Comparison of ENCODE assay signal across 26 mouse cellular contexts in genomic region chr2:104867282-104867855, GRCm38 (mm10). TPM values are rescaled to one million over a fixed set of nuclear protein-coding genes. Genes with fewer than 3 reads are reported as not detected.
DNase-seq lines count a peak whose midpoint lies in the region; ATAC-seq and TF ChIP-seq lines count a peak whose summit lies in the region.
"Had no signal": no experiment of that assay in that cellular context is flagged by ENCODE, and none has a peak within 500 bp of the region (broad histone marks: within the 10 kb centered on the region; RNA-seq: fewer than 3 reads in every experiment).

Gene Ccdc73 (plus strand): TSS chr2:104867805.

- H3K9ac ChIP-seq in kidney, postnatal 0 days (ENCODE audit: low read depth, low read length): no peak within 1 kb of the TSS
- no peak within 1 kb of the TSS for H3K9ac ChIP-seq in kidney, embryonic 16.5 days (replicated peaks; ENCODE audit: low read length)
- no peak within 1 kb of the TSS for H3K9ac ChIP-seq in CH12.LX (ENCODE audit: insufficient read depth, low read depth)
- no peak within 1 kb of the TSS for H3K9ac ChIP-seq in stomach, postnatal 0 days (ENCODE audit: low read length)
- H3K9ac ChIP-seq: forebrain, embryonic 13.5 days; heart, embryonic 13.5 days; hindbrain, embryonic 13.5 days; limb, embryonic 15.5 days; liver, embryonic 13.5 days; midbrain, embryonic 15.5 days had no signal

- H3K4me1 ChIP-seq in heart, embryonic 10.5 days: no peaks in the 10 kb centered on the region
- H3K4me1 ChIP-seq in kidney, postnatal 0 days (replicated peaks; ENCODE audit: insufficient read depth, low read length): no peaks in the 10 kb centered on the region
- H3K4me1 ChIP-seq in kidney, embryonic 16.5 days (ENCODE audit: insufficient read depth, low read length): no peaks in the 10 kb centered on the region
- peaks cover 0 to 6% of the 10 kb centered on the region in 2 experiments; a peak in 2 of 4 replicates for H3K4me1 ChIP-seq in CH12.LX (ENCODE audit: control insufficient read depth in 1 of 2, insufficient read depth in 2 of 2)
- H3K4me1 ChIP-seq in stomach, postnatal 0 days (replicated peaks; ENCODE audit: control insufficient read depth, insufficient read depth): no peaks in the 10 kb centered on the region
- H3K4me1 ChIP-seq: forebrain, embryonic 13.5 days; heart, embryonic 13.5 days; hindbrain, embryonic 13.5 days; limb, embryonic 15.5 days; liver, embryonic 13.5 days; midbrain, embryonic 15.5 days had no signal

- H3K4me2 ChIP-seq in kidney, postnatal 0 days (ENCODE audit: low read length): no peak within 1 kb of the TSS
- H3K4me2 ChIP-seq in kidney, embryonic 16.5 days (replicated peaks; ENCODE audit: low read depth, low read length): no peak within 1 kb of the TSS
- H3K4me2 ChIP-seq in CH12.LX (ENCODE audit: insufficient read depth, low read depth, poor library complexity, severe bottlenecking): no peak within 1 kb of the TSS
- H3K4me2 ChIP-seq in stomach, postnatal 0 days (replicated peaks; ENCODE audit: low read depth): no peak within 1 kb of the TSS
- H3K4me2 ChIP-seq: forebrain, embryonic 13.5 days; heart, embryonic 13.5 days; hindbrain, embryonic 13.5 days; limb, embryonic 15.5 days; liver, embryonic 13.5 days; midbrain, embryonic 15.5 days had no signal

- WGBS in heart, embryonic 10.5 days: 73% methylated on average over 13 of the region's 13 CpGs
- 89% methylated on average over 13 of the region's 13 CpGs for WGBS in kidney, postnatal 0 days
- WGBS in kidney, embryonic 16.5 days: 95% methylated on average over 13 of the region's 13 CpGs
- 87% methylated on average over 13 of the region's 13 CpGs for WGBS in stomach, postnatal 0 days

- TF ChIP-seq POLR2A in CH12.LX (IDR thresholded peaks at IDR 0.05; ENCODE audit: low read depth, low read length): no peak

- peak; percentile 84 for DNase-seq in heart, adult 11 months
- no peak for DNase-seq in heart, embryonic 10.5 days (ENCODE audit: low spot score)
- no peak for DNase-seq in kidney, postnatal 0 days (ENCODE audit: low spot score)
- DNase-seq in CH12.LX (ENCODE audit: extremely low read depth): no peak
- no peak for DNase-seq in stomach, postnatal 0 days (ENCODE audit: low spot score)
- DNase-seq: adrenal gland, postnatal 25 days; cerebellum, adult 18-20 months; cerebellum, postnatal 14 days; gastrocnemius, postnatal 10 days; kidney, adult 11 months; kidney, postnatal 36 days; liver, embryonic 13.5 days; lung, adult 18-20 months had no signal

- ATAC-seq in kidney, postnatal 0 days (replicated peaks; ENCODE audit: low FRiP score, low read depth): no peak
- no peak for ATAC-seq in kidney, embryonic 16.5 days (ENCODE audit: low FRiP score, low TSS enrichment)
- no peak for ATAC-seq in hematopoietic stem cell, adult 5-6 weeks (replicated peaks in 1 of 2; ENCODE audit: insufficient read depth in 1 of 2, low FRiP score in 2 of 2, low TSS enrichment in 1 of 2, low read depth in 1 of 2, poor library complexity in 2 of 2, severe bottlenecking in 2 of 2)
- no peak for ATAC-seq in stomach, postnatal 0 days (ENCODE audit: low FRiP score, low TSS enrichment)
- ATAC-seq: forebrain, embryonic 13.5 days; lung, postnatal 0 days; midbrain, embryonic 15.5 days; Patski had no signal

- no peaks in the 10 kb centered on the region for H3K36me3 ChIP-seq in heart, embryonic 10.5 days
- H3K36me3 ChIP-seq in kidney, postnatal 0 days (ENCODE audit: insufficient read depth, low read length): no peaks in the 10 kb centered on the region
- no peaks in the 10 kb centered on the region for H3K36me3 ChIP-seq in kidney, embryonic 16.5 days (ENCODE audit: insufficient read depth, low read length)
- H3K36me3 ChIP-seq in CH12.LX (replicated peaks in 1 of 2; ENCODE audit: control insufficient read depth in 1 of 2, insufficient read depth in 1 of 2, low read length in 1 of 2): no peaks in the 10 kb centered on the region
- H3K36me3 ChIP-seq in stomach, postnatal 0 days (ENCODE audit: control insufficient read depth, insufficient read depth, low read length): no peaks in the 10 kb centered on the region
- H3K36me3 ChIP-seq: heart, embryonic 13.5 days; hindbrain, embryonic 13.5 days; limb, embryonic 15.5 days; liver, embryonic 13.5 days; midbrain, embryonic 15.5 days had no signal

- no peak for TF ChIP-seq RAD21 in CH12.LX (IDR thresholded peaks at IDR 0.05; ENCODE audit: low read depth, low read length)

- H3K27ac ChIP-seq in heart, embryonic 10.5 days: no peak within 1 kb of the TSS
- no peak within 1 kb of the TSS for H3K27ac ChIP-seq in kidney, postnatal 0 days
- no peak within 1 kb of the TSS for H3K27ac ChIP-seq in kidney, embryonic 16.5 days (ENCODE audit: low read length)
- no peak within 1 kb of the TSS for H3K27ac ChIP-seq in CH12.LX (ENCODE audit: insufficient read depth, low read depth)
- H3K27ac ChIP-seq in stomach, postnatal 0 days (replicated peaks): no peak within 1 kb of the TSS
- H3K27ac ChIP-seq: forebrain, embryonic 13.5 days; heart, embryonic 13.5 days; hindbrain, embryonic 13.5 days; layer of hippocampus, adult 2 months; limb, embryonic 15.5 days; liver, embryonic 13.5 days; macrophage; midbrain, embryonic 15.5 days had no signal

- TF ChIP-seq EP300 in CH12.LX (IDR thresholded peaks at IDR 0.05; ENCODE audit: low read length): no peak
- no peak for TF ChIP-seq EP300 in stomach, postnatal 0 days (optimal IDR thresholded peaks at IDR 0.05)

- no peaks in the 10 kb centered on the region for H3K27me3 ChIP-seq in heart, embryonic 10.5 days (ENCODE audit: insufficient read depth, poor library complexity, severe bottlenecking)
- H3K27me3 ChIP-seq in kidney, postnatal 0 days (ENCODE audit: insufficient read depth, low read length): no peaks in the 10 kb centered on the region
- H3K27me3 ChIP-seq in kidney, embryonic 16.5 days (ENCODE audit: insufficient read depth, low read length): no peaks in the 10 kb centered on the region
- no peaks in the 10 kb centered on the region for H3K27me3 ChIP-seq in CH12.LX (replicated peaks)
- no peaks in the 10 kb centered on the region for H3K27me3 ChIP-seq in stomach, postnatal 0 days (ENCODE audit: control insufficient read depth, insufficient read depth, low read length)
- H3K27me3 ChIP-seq: forebrain, embryonic 13.5 days; heart, embryonic 13.5 days; hindbrain, embryonic 13.5 days; limb, embryonic 15.5 days; liver, embryonic 13.5 days; midbrain, embryonic 15.5 days; Patski had no signal

- H3K4me3 ChIP-seq in heart, embryonic 10.5 days: no peak within 1 kb of the TSS
- no peak within 1 kb of the TSS for H3K4me3 ChIP-seq in kidney, postnatal 0 days (replicated peaks; ENCODE audit: low read depth, low read length)
- H3K4me3 ChIP-seq in kidney, embryonic 16.5 days (ENCODE audit: low read length): no peak within 1 kb of the TSS
- no peak within 1 kb of the TSS for H3K4me3 ChIP-seq in CH12.LX (replicated peaks in 1 of 3; ENCODE audit: low read depth in 2 of 3, low read length in 2 of 3, poor library complexity in 1 of 3)
- H3K4me3 ChIP-seq in stomach, postnatal 0 days (ENCODE audit: low read depth, low read length): no peak within 1 kb of the TSS
- H3K4me3 ChIP-seq: forebrain, embryonic 13.5 days; heart, embryonic 13.5 days; hindbrain, embryonic 13.5 days; layer of hippocampus, adult 2 months; limb, embryonic 15.5 days; liver, embryonic 13.5 days; midbrain, embryonic 15.5 days had no signal

- no peak for TF ChIP-seq CTCF in kidney, postnatal 0 days (IDR thresholded peaks at IDR 0.05; ENCODE audit: low read depth)
- TF ChIP-seq CTCF in CH12.LX (conservative IDR thresholded peaks at IDR 0.05 in 1 of 2, IDR thresholded peaks at IDR 0.05 in 1 of 2; ENCODE audit: low read depth in 2 of 2, low read length in 2 of 2): no peak
- TF ChIP-seq CTCF in stomach, postnatal 0 days (IDR thresholded peaks at IDR 0.05; ENCODE audit: low read depth): no peak

- no peaks in the 10 kb centered on the region for H3K9me3 ChIP-seq in heart, embryonic 10.5 days
- no peaks in the 10 kb centered on the region for H3K9me3 ChIP-seq in kidney, postnatal 0 days (replicated peaks; ENCODE audit: low read length)
- no peaks in the 10 kb centered on the region for H3K9me3 ChIP-seq in kidney, embryonic 16.5 days (ENCODE audit: low read length)
- H3K9me3 ChIP-seq in CH12.LX (replicated peaks; ENCODE audit: low read length): peaks cover 7% of the 10 kb centered on the region
- no peaks in the 10 kb centered on the region for H3K9me3 ChIP-seq in stomach, postnatal 0 days (ENCODE audit: control insufficient read depth, low read length)
- H3K9me3 ChIP-seq: forebrain, embryonic 13.5 days; heart, embryonic 13.5 days; hindbrain, embryonic 13.5 days; limb, embryonic 15.5 days; liver, embryonic 13.5 days; midbrain, embryonic 15.5 days had no signal

- H3K79me2 ChIP-seq in CH12.LX (replicated peaks; ENCODE audit: control insufficient read depth, extremely low read depth, insufficient read depth, poor library complexity, severe bottlenecking): no peaks in the 10 kb centered on the region

- dilution Hi-C loops in CH12.LX (cut with MboI; ENCODE audit: extremely low pct_ligation_motif_present, extremely low pct_unique_long_range_greater_than_20kb, low sequenced_read_pairs): no loop called here

- in situ Hi-C loops in CH12.LX (cut with MboI; ENCODE audit: low pct_ligation_motif_present, low pct_unique_long_range_greater_than_20kb, low sequenced_read_pairs): no loop called here

TF ChIP-seq in CH12.LX, 34 proteins besides CTCF, POLR2A, EP300 and RAD21:
- TF ChIP-seq ZNF384 (IDR thresholded peaks at IDR 0.05; ENCODE audit: low read depth, low read length) (no peak), JUN (IDR thresholded peaks at IDR 0.05; ENCODE audit: insufficient read depth, low read depth, low read length) (no peak), BHLHE40 (IDR thresholded peaks at IDR 0.05; ENCODE audit: low read depth, low read length) (peak; percentile 40; the same call in 1 of the 2 replicates), ZMIZ1 (IDR thresholded peaks at IDR 0.05; ENCODE audit: low read depth, low read length) (no peak)

RNA-seq across cellular contexts. Expression of gene Ccdc73, which starts in this region (rescaled TPM):
- 4.0 and 4.6 TPM in 2 replicates for polyA plus RNA-seq in heart, embryonic 10.5 days (2016; fragmentation: Nextera tagmentation; extraction: Ambion mirVana)
- 9.1 and 12.6 TPM in 2 replicates for polyA plus RNA-seq in kidney, postnatal 0 days (2015; fragmentation: Nextera tagmentation; extraction: Ambion mirVana)
- polyA plus RNA-seq in kidney, embryonic 16.5 days (2015; fragmentation: Nextera tagmentation; extraction: Ambion mirVana): 4.5 and 4.7 TPM in 2 replicates
- 1.8 and 5.1 TPM in 2 replicates for total RNA-seq in CH12.LX (2012; rRNA removed)
- total RNA-seq in CH12.LX (2014; rRNA removed): 2.2 TPM in 1 of 2 replicates, not detected in the other
- 0.97 and 2.2 TPM in 2 replicates for polyA plus RNA-seq in CH12.LX (2012; ENCODE audit: insufficient read length, low read depth)
- total RNA-seq in hematopoietic stem cell, adult 5-6 weeks (2017): 18.7 and 23.0 TPM in 2 replicates
- 5.6 and 6.5 TPM in 2 replicates for polyA plus RNA-seq in stomach, postnatal 0 days (2015; fragmentation: Nextera tagmentation; extraction: Ambion mirVana)
- total RNA-seq: megakaryocyte-erythroid progenitor cell, adult 5-6 weeks; neutrophil, adult 5-6 weeks had no signal
